Mouse (Mus musculus): ENCODE measurements around the gene Mc1r. TPM values are rescaled to one million over a fixed set of nuclear protein-coding genes. Genes with fewer than 3 reads are reported as not detected.

Mc1r gene
- polyA plus RNA-seq, 1 experiment from 2014 or later: 0.05 TPM

Other genes starting within 250 kb of the Mc1r start
- gene Sult5a1, start 248.8 kb upstream of the Mc1r start, polyA plus RNA-seq (2015; fragmentation: Nextera tagmentation; extraction: Ambion mirVana): 26.1 and 30.6 TPM in 2 replicates
- gene Dpep1, start 220.9 kb upstream of the Mc1r start, polyA plus RNA-seq (2015; fragmentation: Nextera tagmentation; extraction: Ambion mirVana): 2.4 and 2.5 TPM in 2 replicates
- 151 and 155 TPM in 2 replicates for gene Chmp1a, start 194.3 kb upstream of the Mc1r start, polyA plus RNA-seq (2015; fragmentation: Nextera tagmentation; extraction: Ambion mirVana)
- 4.9 and 7.0 TPM in 2 replicates for gene Spata33, start 194.3 kb upstream of the Mc1r start, polyA plus RNA-seq (2015; fragmentation: Nextera tagmentation; extraction: Ambion mirVana)
- 37.9 and 39.9 TPM in 2 replicates for gene Cdk10, start 182.3 kb upstream of the Mc1r start, polyA plus RNA-seq (2015; fragmentation: Nextera tagmentation; extraction: Ambion mirVana)
- gene Spata2l, start 170.9 kb upstream of the Mc1r start, polyA plus RNA-seq (2015; fragmentation: Nextera tagmentation; extraction: Ambion mirVana): 3.1 and 3.7 TPM in 2 replicates
- 28.4 and 29.1 TPM in 2 replicates for gene Zfp276, start 152.9 kb upstream of the Mc1r start, polyA plus RNA-seq (2015; fragmentation: Nextera tagmentation; extraction: Ambion mirVana)
- 32.3 and 32.7 TPM in 2 replicates for gene Vps9d1, start 152.8 kb upstream of the Mc1r start, polyA plus RNA-seq (2015; fragmentation: Nextera tagmentation; extraction: Ambion mirVana)
- 26.4 and 27.2 TPM in 2 replicates for gene Fanca, start 88.5 kb upstream of the Mc1r start, polyA plus RNA-seq (2015; fragmentation: Nextera tagmentation; extraction: Ambion mirVana)
- gene Spire2, start 74.4 kb upstream of the Mc1r start, polyA plus RNA-seq (2015; fragmentation: Nextera tagmentation; extraction: Ambion mirVana): 0.80 and 1.1 TPM in 2 replicates
- 155 and 156 TPM in 2 replicates for gene Tcf25, start 33.4 kb upstream of the Mc1r start, polyA plus RNA-seq (2015; fragmentation: Nextera tagmentation; extraction: Ambion mirVana)
- 6.9 and 9.4 TPM in 2 replicates for gene Tubb3, start 4.3 kb downstream of the Mc1r start, polyA plus RNA-seq (2015; fragmentation: Nextera tagmentation; extraction: Ambion mirVana)
- 38.3 and 41.7 TPM in 2 replicates for gene Def8, start 16.4 kb downstream of the Mc1r start, polyA plus RNA-seq (2015; fragmentation: Nextera tagmentation; extraction: Ambion mirVana)
- gene Afg3l1, start 70.8 kb downstream of the Mc1r start, polyA plus RNA-seq (2015; fragmentation: Nextera tagmentation; extraction: Ambion mirVana): 58.6 and 66.3 TPM in 2 replicates
- 12.8 and 13.4 TPM in 2 replicates for gene Dbndd1, start 108.4 kb downstream of the Mc1r start, polyA plus RNA-seq (2015; fragmentation: Nextera tagmentation; extraction: Ambion mirVana)
- 35.7 and 37.7 TPM in 2 replicates for gene Gas8, start 111.7 kb downstream of the Mc1r start, polyA plus RNA-seq (2015; fragmentation: Nextera tagmentation; extraction: Ambion mirVana)
- gene Rhou, start 246.8 kb downstream of the Mc1r start, polyA plus RNA-seq (2015; fragmentation: Nextera tagmentation; extraction: Ambion mirVana): 7.7 and 8.4 TPM in 2 replicates